Comparison of ENCODE assay signal across 14 mouse cellular contexts in genomic region chr12:13622150-13622822, GRCm38 (mm10).
"Had no signal": no experiment of that assay in that cellular context is flagged by ENCODE, and none has a peak within 500 bp of the region (broad histone marks: within the 10 kb centered on the region; RNA-seq: fewer than 3 reads in every experiment).

No protein-coding gene starts in this region.

- H3K9ac ChIP-seq: limb, embryonic 12.5 days; liver, embryonic 13.5 days; stomach, embryonic 15.5 days had no signal

- ATAC-seq: lung, postnatal 0 days had no signal

- H3K27ac ChIP-seq: layer of hippocampus, adult 2 months; limb, embryonic 12.5 days; liver, embryonic 13.5 days; stomach, embryonic 15.5 days had no signal

- H3K27me3 ChIP-seq: limb, embryonic 12.5 days; liver, embryonic 13.5 days; stomach, embryonic 15.5 days had no signal

- H3K4me3 ChIP-seq: layer of hippocampus, adult 2 months; limb, embryonic 12.5 days; liver, embryonic 13.5 days; stomach, embryonic 15.5 days had no signal

- DNase-seq: kidney, adult 11 months; kidney, postnatal 10 days; kidney, postnatal 4 days; liver, embryonic 13.5 days; lung, adult 2 months; lung, postnatal 36 days; right cerebral cortex, postnatal 4 days; spleen, adult 18-20 months; thymus, adult 2 months; thymus, postnatal 25 days had no signal

- H3K4me1 ChIP-seq: limb, embryonic 12.5 days; stomach, embryonic 15.5 days had no signal

- H3K36me3 ChIP-seq: limb, embryonic 12.5 days; liver, embryonic 13.5 days; stomach, embryonic 15.5 days had no signal

- H3K4me2 ChIP-seq: limb, embryonic 12.5 days; liver, embryonic 13.5 days; stomach, embryonic 15.5 days had no signal

- H3K9me3 ChIP-seq: limb, embryonic 12.5 days; liver, embryonic 13.5 days; stomach, embryonic 15.5 days had no signal
